Mouse (Mus musculus): ENCODE measurements around the gene Pfas.

- TF ChIP-seq CTCF (IDR thresholded peaks at IDR 0.05; ENCODE audit: insufficient read depth, low read depth, low read length) (no peak), POLR2A (IDR thresholded peaks at IDR 0.05; ENCODE audit: insufficient read depth, low read depth, low read length) (no peak)
Measured at GRCm38 (mm10) chr11:68954408-68954807, 53.9 kb downstream of the Pfas start.
